Mouse (Mus musculus) midbrain, embryonic 10.5 days (tissue): ENCODE measurements around the gene Gm16405. TPM values are rescaled to one million over a fixed set of nuclear protein-coding genes. Genes with fewer than 3 reads are reported as not detected.
"Not testable (repeated sequence)": the region's sequence is repeated elsewhere in the genome, so short reads cannot be mapped to it uniquely, and the experiment has no call there.

Experiments used
- DNase-seq: peaks from one replicate; pipeline ENCODE4 v3.0.0-alpha.2; 2017; ENCODE audit warnings: low spot score
- H3K27ac ChIP-seq: fragments of 300-500 bp; sonication (generic); replicated peaks from 2 replicates; pipeline ENCODE4 v1.5.1; 2016; ENCODE audit warnings: mild to moderate bottlenecking
- H3K27me3 ChIP-seq: fragments of 300-500 bp; sonication (generic); 2 replicates; pipeline ENCODE4 v1.6.1; 2016; ENCODE audit warnings: low read depth, mild to moderate bottlenecking; ENCODE audit not compliant: poor library complexity, severe bottlenecking
- H3K36me3 ChIP-seq: fragments of 300-500 bp; sonication (generic); 2 replicates; pipeline ENCODE4 v1.6.1; 2016; ENCODE audit warnings: mild to moderate bottlenecking, moderate library complexity
- H3K4me1 ChIP-seq: fragments of 300-500 bp; sonication (generic); 2 replicates; pipeline ENCODE4 v1.6.1; 2016
- H3K4me3 ChIP-seq: fragments of 300-500 bp; sonication (generic); 2 replicates; pipeline ENCODE4 v1.5.1; 2016; ENCODE audit warnings: mild to moderate bottlenecking, moderate library complexity
- H3K9me3 ChIP-seq: fragments of 300-500 bp; sonication (generic); replicated peaks from 2 replicates; pipeline ENCODE4 v1.6.1; 2016; ENCODE audit warnings: mild to moderate bottlenecking
- WGBS: fragments of 180-500 bp; shearing (Covaris S2); methylation state at CpG from one replicate; pipeline ENCODE4 v1.1.7; 2016; 5-methylcytosine and 5-hydroxymethylcytosine counted together
- polyA plus RNA-seq: library from polyadenylated mRNA; unstranded; fragments of >200 nt; fragmentation: Nextera tagmentation; extraction: Ambion mirVana; gene quantifications from 2 replicates; pipeline ENCODE4 v1.2.1, GENCODE M21; 2016

Gm16405 gene
- polyA plus RNA-seq = not detected in 2 replicates

DNA sequence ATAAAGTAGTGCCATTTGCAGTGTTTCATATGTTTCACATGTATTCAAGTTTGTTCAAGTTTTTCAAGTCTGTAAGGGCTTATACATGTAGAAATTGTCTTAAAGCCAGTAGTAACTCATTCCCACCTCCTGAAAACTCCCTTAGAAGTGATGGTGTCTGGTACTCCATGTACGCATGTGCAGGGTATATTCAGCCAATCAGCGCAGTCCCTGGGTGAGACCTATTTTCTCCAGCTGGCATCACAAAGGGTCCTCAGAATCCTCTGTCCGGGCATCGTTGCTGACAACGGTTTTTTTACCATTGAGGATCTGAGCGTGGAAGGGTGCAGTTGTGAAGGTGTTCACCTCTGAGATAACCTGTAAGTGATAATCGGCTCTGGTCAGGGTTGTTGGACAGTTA is at the start of gene Gm16405:
TSS of gene Gm16405 (plus strand) at position 301 of the 400 bp plus-strand sequence.
- WGBS = no CpG with 5 or more reads among the region's 7 CpGs
- not testable (repeated sequence) for H3K4me3 ChIP-seq, H3K36me3 ChIP-seq, H3K9me3 ChIP-seq, H3K27me3 ChIP-seq, H3K27ac ChIP-seq, H3K4me1 ChIP-seq, DNase-seq

Other genes with a start within 250 kb of the Gm16405 start
- gene Gm16430, start 91.0 kb downstream of the Gm16405 start, polyA plus RNA-seq = not detected in 2 replicates